Mouse (Mus musculus): ENCODE results near the gene Slc12a9.

DNA sequence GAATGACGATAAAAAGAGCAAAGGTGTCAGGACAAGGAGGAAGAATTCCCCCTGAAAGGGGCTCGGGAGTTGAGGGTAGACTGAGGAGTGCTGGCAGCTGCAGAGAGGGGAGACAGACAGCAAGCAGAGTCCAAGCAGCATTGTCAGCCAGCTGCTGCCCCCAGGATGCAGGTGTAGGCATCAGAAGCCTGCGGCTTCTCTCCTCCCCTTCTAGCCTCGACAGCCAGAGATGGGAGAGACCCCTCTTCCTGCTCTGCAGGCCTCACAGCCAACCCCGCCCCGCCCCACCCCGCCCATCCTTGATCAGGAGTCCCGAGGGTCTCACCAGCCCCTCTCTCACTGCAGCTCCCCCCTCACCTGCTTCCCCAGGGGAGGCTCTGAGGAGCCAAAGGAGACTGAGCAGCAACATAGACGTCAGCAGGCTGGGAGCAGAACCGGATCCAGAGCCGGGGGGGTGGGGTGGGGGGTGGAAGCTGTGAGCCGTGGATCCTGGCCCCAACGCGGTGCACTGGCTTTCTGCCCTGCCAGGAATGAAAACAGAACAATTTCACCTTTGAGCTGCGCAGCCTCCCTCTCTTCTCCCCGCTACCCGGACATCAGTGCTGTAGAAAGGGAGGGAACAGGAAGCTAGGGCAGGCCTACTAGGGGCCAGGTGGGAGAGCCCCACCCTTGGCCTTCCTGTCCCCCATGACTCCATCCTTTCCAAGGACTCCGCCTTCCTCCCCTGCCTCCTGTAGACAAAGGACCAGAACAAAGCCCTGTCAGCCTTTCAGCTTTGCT, 65.1 kb downstream of the Slc12a9 start:
- no peak for TF ChIP-seq CHD2 (IDR thresholded peaks at IDR 0.05; ENCODE audit: low read depth, low read length)
- TF ChIP-seq MAFK (IDR thresholded peaks at IDR 0.05; ENCODE audit: insufficient read depth, low read depth, low read length) = no peak
- no peak for TF ChIP-seq ZC3H11A (IDR thresholded peaks at IDR 0.05; ENCODE audit: borderline replicate concordance, low read depth, low read length)
- no peak for TF ChIP-seq HCFC1 (IDR thresholded peaks at IDR 0.05; ENCODE audit: borderline replicate concordance, insufficient read depth, low read length)

Measured in ES-E14 (cell line).